Mouse (Mus musculus) kidney, adult 9 months (tissue): Measurements from ENCODE around the gene Nedd9.

ENCODE experiments used
- DNase-seq: peaks from one replicate; pipeline ENCODE4 v3.0.0; 2022

Gene Nedd9

GRCm38 (mm10) chr13:41486606-41487408 lies at the start of gene Nedd9:
Gene Nedd9 (minus strand): TSS chr13:41487362.
- peak; percentile 65 for DNase-seq

- DNase-seq: no peak
Measured at GRCm38 (mm10) chr13:41532625-41533024, 45.5 kb upstream of the Nedd9 start.

DNA sequence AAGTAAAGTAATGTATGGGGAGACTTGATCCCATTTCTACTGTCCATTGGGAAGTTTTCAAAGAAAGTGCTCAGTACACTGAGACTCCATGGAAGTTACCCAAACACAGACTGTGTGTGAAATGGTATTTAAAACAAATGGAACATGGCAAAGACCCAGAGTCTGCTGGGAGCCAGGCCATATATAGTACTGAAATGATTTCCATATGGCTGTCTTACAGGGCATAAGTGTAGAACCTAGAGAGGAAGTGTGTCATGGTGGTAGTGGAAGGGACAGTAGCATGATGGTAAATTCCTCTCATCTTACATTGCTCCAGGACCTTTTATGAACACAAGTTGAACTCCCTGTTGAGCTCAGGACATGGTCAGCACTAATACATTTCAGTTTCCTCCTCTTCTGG lies 43.2 kb upstream of the Nedd9 start:
- DNase-seq: no peak

GRCm38 (mm10) chr13:41524208-41524607 lies 37.0 kb upstream of the Nedd9 start:
- DNase-seq: no peak

DNA sequence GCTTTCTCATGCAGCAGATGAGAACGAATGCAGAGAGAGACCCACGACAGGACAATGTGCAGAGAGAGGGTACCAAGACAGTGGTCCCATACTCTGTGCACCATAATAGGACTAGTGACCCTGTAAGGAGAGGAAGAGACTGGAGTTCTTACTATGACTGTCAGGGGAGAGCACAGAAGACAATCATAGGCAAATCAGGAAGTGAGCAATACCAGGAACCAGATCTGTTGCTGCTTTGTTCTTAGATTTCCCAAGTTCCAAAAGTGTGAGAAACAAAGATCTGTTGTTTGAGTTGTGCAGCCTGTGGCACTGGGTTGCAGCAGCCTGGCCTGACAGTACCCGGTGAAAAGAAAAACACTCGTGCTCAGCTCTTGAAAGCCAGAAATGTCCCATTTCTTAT lies 34.1 kb upstream of the Nedd9 start:
- DNase-seq: no peak

GRCm38 (mm10) chr13:41520549-41521161 lies 33.5 kb upstream of the Nedd9 start:
- DNase-seq: no peak

DNA sequence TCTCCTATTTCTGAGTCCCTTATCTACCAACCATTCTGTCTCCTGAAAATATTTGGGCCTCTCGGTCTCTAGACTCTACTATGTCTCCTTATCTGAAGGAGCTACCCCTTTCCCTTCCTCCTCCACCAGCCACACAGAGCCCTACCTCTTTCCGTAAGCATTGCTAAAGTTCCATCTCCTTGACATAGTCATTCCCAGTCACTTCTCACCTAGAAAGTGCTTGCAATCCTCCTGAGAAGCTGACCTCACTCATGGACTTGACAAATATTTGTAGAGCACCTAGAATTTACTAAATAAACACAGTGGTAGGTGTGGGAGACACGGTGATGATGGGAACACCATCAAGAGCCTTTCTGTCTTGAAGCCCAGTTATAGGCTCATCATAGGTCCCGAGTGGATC lies 32.6 kb upstream of the Nedd9 start:
- DNase-seq: no peak

DNA sequence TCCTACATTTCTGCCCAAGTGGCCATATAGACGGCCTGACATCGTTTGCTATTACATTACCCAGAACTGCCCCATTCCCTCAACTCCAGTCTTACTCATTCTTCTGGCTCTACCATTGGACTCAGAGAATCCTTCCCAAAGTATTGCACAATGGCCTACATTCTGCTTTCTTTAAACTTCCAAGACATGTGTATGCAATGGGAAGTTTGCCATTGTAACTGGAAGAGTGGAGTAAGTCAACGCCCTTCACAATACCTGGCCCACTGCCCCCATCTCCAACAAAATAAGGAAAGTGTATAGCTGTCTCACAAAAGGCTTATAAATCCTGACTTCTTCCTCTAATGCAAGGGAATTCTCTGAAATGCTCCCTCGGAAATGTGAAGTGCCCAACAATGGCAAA lies 30.0 kb upstream of the Nedd9 start:
- no peak for DNase-seq

DNA sequence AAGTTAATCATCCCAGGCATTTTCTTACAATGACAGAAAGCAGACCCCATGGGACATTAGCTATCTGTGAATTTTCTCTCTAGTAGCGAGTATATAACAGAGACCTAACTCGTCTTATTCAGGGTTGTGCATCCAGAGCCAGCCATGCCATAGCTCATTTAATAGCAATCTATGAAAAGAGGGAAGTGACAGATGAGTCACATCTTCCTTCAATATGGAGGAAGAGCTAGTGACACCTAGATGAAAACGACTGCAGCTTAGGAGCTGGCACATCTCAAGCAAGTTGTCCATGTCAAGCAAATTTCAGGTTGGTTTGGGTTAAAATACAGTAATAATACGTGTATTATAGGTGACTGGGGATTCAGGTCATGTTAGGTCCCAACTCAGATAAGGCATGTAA lies 28.6 kb upstream of the Nedd9 start:
- no peak for DNase-seq

- no peak for DNase-seq
Measured at GRCm38 (mm10) chr13:41514918-41515317, 27.8 kb upstream of the Nedd9 start.

DNA sequence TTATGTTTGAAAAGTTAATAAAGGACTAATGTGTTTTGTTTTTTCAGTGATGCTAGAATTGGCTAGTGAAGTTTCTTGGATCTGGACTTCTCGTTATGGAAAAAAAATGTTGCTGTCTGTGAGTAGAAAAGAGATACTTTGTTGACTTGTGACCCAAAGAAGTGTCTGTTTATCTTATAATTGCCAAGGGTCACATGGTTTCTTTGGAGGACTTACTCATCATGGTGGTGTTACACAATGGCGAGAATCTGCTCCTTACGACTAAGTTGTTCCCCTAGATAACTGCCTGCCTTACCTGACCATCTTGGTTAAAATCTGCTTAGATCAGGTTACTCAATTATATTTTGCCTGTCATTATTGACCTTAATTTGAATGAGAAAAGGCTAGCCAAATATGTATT lies 26.3 kb upstream of the Nedd9 start:
- DNase-seq: no peak

GRCm38 (mm10) chr13:41512243-41512642 lies 25.1 kb upstream of the Nedd9 start:
- peak; percentile 22 for DNase-seq

DNA sequence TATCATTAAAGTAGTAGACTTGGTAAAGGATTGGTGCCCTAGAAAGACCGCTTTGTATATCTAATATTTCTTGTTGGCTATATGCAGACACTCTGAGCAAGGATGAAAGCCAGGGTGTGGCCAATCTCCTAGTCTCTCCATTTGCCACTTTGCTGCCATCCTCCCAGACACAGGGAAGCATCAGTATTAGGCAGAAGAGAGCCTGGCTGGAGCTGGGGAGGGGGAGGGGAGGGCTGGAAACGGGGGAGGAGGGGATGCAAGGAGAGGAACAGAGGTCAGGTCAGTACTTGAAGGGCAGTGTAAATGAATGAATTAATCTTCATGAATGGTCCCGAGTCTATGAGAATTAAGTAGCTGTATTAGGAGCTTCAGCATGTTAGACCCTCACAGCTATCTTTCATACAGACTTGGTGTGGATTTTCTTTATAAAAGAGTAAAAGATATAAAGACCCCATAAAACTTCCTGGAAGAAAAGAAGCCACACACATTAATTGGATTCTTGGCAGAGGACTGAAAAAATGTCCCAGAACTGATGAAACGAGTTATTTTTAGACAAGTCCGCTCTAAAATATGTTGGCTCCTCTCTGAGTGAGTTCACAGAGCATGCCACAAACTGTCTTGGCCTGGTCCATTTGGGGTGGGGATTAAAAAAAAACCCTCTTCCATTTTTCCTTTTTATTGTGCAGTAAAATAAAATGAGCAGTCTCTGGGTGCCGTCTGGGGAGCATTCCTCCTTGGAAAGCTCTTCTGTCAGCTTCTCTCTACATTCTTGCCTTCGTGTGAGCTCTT lies 23.7 kb upstream of the Nedd9 start:
- DNase-seq: peak; percentile 38

GRCm38 (mm10) chr13:41505594-41505993 lies 18.4 kb upstream of the Nedd9 start:
- DNase-seq: no peak

GRCm38 (mm10) chr13:41504997-41505396 lies 17.8 kb upstream of the Nedd9 start:
- DNase-seq: no peak

DNA sequence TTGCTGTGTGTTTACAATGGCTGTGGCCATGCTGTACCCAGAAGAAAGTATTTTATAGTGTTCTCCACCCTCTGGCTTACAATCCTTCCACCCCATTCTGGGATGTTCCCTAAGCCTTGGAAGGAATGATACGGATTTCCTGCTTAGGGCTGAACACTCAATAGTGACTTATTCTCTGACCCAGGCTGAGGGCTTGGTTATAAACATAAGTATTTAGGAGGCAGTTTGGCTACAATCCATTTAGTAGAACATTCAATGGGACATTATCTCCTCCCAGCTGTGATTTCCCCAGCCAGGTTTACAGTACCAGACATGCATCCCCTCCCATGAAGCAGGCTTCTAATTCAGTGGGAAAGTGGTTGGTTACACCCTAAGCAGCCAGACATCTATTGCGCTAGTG lies 17.3 kb upstream of the Nedd9 start:
- DNase-seq: no peak

DNA sequence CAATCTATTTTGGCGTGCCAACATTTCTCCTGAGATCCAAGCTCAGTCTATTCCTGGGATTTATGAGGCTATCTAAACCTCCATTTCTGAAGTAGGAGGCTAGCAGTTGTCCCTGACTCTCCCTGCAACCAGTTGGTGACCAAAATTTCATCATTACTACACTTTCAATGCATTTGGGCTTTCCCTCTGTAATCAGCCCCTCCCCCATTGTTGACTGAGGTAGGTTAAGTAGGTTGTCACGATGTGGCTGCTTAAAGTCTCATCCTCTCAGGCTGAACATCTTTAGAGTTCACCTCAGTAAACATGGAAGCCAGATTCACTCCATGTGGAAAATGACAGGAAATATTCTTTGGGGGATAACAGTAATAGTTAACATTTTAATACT lies 15.7 kb upstream of the Nedd9 start:
- DNase-seq: no peak

GRCm38 (mm10) chr13:41502136-41502916 lies 15.2 kb upstream of the Nedd9 start:
- DNase-seq: no peak

GRCm38 (mm10) chr13:41500793-41501192 lies 13.6 kb upstream of the Nedd9 start:
- DNase-seq: no peak

- DNase-seq: no peak
Measured at GRCm38 (mm10) chr13:41498611-41499121, 11.5 kb upstream of the Nedd9 start.

DNA sequence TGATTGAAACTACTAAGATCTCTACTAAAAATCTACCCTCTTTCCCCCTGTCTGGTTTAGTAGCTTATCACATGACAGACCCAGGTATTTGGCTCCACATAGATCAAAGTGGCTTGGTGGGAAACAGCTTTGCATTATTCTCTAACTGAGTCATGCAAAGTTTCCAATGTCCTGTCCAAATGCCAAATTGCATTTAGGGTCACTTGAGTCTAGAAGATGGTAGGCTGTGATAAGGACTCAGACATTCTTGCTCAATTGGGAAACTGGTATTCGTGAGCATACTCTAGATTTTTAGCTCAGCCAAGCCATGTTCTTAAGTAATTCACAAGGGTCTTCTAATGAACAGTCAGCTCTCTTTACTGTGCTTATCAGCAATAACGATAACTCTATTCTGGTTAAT lies 7.5 kb upstream of the Nedd9 start:
- no peak for DNase-seq

GRCm38 (mm10) chr13:41491981-41492702 lies 5.0 kb upstream of the Nedd9 start:
- DNase-seq: no peak
